Mouse (Mus musculus) erythroblast, embryonic 14.5 days (primary cell): ENCODE measurements around the gene B4galnt1.

Source experiments
- GATA1 ChIP-seq: IDR thresholded peaks from 2 replicates; pipeline ENCODE4 v1.6.1; 2012; ENCODE audit warnings: low read length, inconsistent platforms, mixed read lengths
- TAL1 ChIP-seq: IDR thresholded peaks from 3 replicates; pipeline ENCODE4 v1.6.1; 2012; ENCODE audit warnings: low read length, inconsistent platforms, mixed read lengths

- TF ChIP-seq TAL1 (no peak), GATA1 (no peak)
These were observed 835 bp upstream of the B4galnt1 start for GRCm38 (mm10) chr10:127164190-127164589.
